Comparison of ENCODE assay signal across 8 mouse cellular contexts in genomic region chr9:92249447-92249852, GRCm38 (mm10). TPM values are rescaled to one million over a fixed set of nuclear protein-coding genes. Genes with fewer than 3 reads are reported as not detected.
DNase-seq lines count a peak whose midpoint lies in the region; ATAC-seq and TF ChIP-seq lines count a peak whose summit lies in the region.

Plscr1 (plus strand) TSS chr9:92249750.

- H3K4me1 ChIP-seq in neural tube, embryonic 11.5 days (ENCODE audit: control insufficient read depth, insufficient read depth, low read length): no peaks in the 10 kb centered on the region
- peaks cover 3% of the 10 kb centered on the region; the same call in 1 of the 2 replicates for H3K4me1 ChIP-seq in embryonic fibroblast, embryonic 13.5 days (ENCODE audit: control insufficient read depth, insufficient read depth, low read length)
- no peaks in the 10 kb centered on the region for H3K4me1 ChIP-seq in midbrain, postnatal 0 days (ENCODE audit: insufficient read depth, low read length)

- 41% methylated on average over 7 of the region's 7 CpGs for WGBS in neural tube, embryonic 11.5 days
- 36% methylated on average over 7 of the region's 7 CpGs for WGBS in midbrain, postnatal 0 days

- peak within 1 kb of the TSS; percentile 49 for H3K4me3 ChIP-seq in neural tube, embryonic 11.5 days (ENCODE audit: low read depth, low read length)
- H3K4me3 ChIP-seq in embryonic fibroblast, embryonic 13.5 days (ENCODE audit: insufficient read depth, low read length): peak within 1 kb of the TSS; percentile 89
- H3K4me3 ChIP-seq in midbrain, postnatal 0 days (ENCODE audit: low read depth, low read length): peak within 1 kb of the TSS; percentile 59

- DNase-seq in neural tube, embryonic 11.5 days (ENCODE audit: low spot score): no peak
- no peak for DNase-seq in neural tube, embryonic 10.5 days (ENCODE audit: extremely low spot score, low spot score)
- peak; percentile 57 for DNase-seq in induced T-regulatory cell, adult 2 months (ENCODE audit: low read depth)
- DNase-seq in midbrain, postnatal 0 days (ENCODE audit: low spot score): no peak
- no peak for DNase-seq in left cerebral cortex, adult 9 months (ENCODE audit: low spot score in 2 of 2)
- no peak for DNase-seq in spleen, adult 18-20 months
- no peak for DNase-seq in lung, postnatal 36 days

- no peaks in the 10 kb centered on the region for H3K9me3 ChIP-seq in neural tube, embryonic 11.5 days (ENCODE audit: control insufficient read depth, low read length)
- no peaks in the 10 kb centered on the region for H3K9me3 ChIP-seq in midbrain, postnatal 0 days (ENCODE audit: low read length)

- peak within 1 kb of the TSS; percentile 66 for H3K4me2 ChIP-seq in neural tube, embryonic 11.5 days (ENCODE audit: low read depth)
- H3K4me2 ChIP-seq in midbrain, postnatal 0 days (ENCODE audit: low read depth, low read length, poor library complexity, severe bottlenecking): peak within 1 kb of the TSS; percentile 92

- H3K27me3 ChIP-seq in neural tube, embryonic 11.5 days (ENCODE audit: control insufficient read depth, insufficient read depth, low read length): no peaks in the 10 kb centered on the region
- H3K27me3 ChIP-seq in midbrain, postnatal 0 days (ENCODE audit: insufficient read depth, low read length): no peaks in the 10 kb centered on the region

- H3K36me3 ChIP-seq in neural tube, embryonic 11.5 days (ENCODE audit: control insufficient read depth, insufficient read depth, low read length): no peaks in the 10 kb centered on the region
- no peaks in the 10 kb centered on the region for H3K36me3 ChIP-seq in midbrain, postnatal 0 days (ENCODE audit: insufficient read depth, low read length)

- peak within 1 kb of the TSS; percentile 65 for H3K9ac ChIP-seq in neural tube, embryonic 11.5 days (ENCODE audit: low read length)
- H3K9ac ChIP-seq in midbrain, postnatal 0 days (replicated peaks; ENCODE audit: low read length, poor library complexity, severe bottlenecking): peak within 1 kb of the TSS; percentile 62

- ATAC-seq in neural tube, embryonic 11.5 days (ENCODE audit: insufficient read depth, low FRiP score, low TSS enrichment): no peak
- ATAC-seq in midbrain, postnatal 0 days (ENCODE audit: low FRiP score): 0 out of 2 replicates have a peak, but pooled peaks have one; percentile 8

- H3K27ac ChIP-seq in neural tube, embryonic 11.5 days (ENCODE audit: low read depth, low read length): peak within 1 kb of the TSS; percentile 70
- H3K27ac ChIP-seq in embryonic fibroblast, embryonic 13.5 days (ENCODE audit: insufficient read depth, low read length): peak within 1 kb of the TSS; percentile 89
- H3K27ac ChIP-seq in midbrain, postnatal 0 days (ENCODE audit: low read depth, low read length): peak within 1 kb of the TSS; percentile 59

- no peak for TF ChIP-seq POLR2A in embryonic fibroblast, embryonic 13.5 days (IDR thresholded peaks at IDR 0.05; ENCODE audit: low read depth, low read length)

- no peak for TF ChIP-seq CTCF in embryonic fibroblast, embryonic 13.5 days (IDR thresholded peaks at IDR 0.05; ENCODE audit: borderline replicate concordance, insufficient read depth, low read length)
- no peak for TF ChIP-seq CTCF in midbrain, postnatal 0 days (IDR thresholded peaks at IDR 0.05)

RNA-seq across cellular contexts. Expression of gene Plscr1, which starts in this region (rescaled TPM):
- polyA plus RNA-seq in neural tube, embryonic 11.5 days (2014; fragmentation: Nextera tagmentation; extraction: Ambion mirVana): 27.9 and 34.8 TPM in 2 replicates
- 19.2 and 20.4 TPM in 2 replicates for polyA plus RNA-seq in embryonic fibroblast, embryonic 13.5 days (2011; ENCODE audit: insufficient read length, low read depth, missing spikeins)
- 6.3 and 6.6 TPM in 2 replicates for total RNA-seq in midbrain, postnatal 0 days (2014; rRNA removed)
- polyA plus RNA-seq in midbrain, postnatal 0 days (2015; fragmentation: Nextera tagmentation; extraction: Ambion mirVana): 6.7 and 8.5 TPM in 2 replicates
